Mouse (Mus musculus) layer of hippocampus, adult 18-20 months (tissue): ENCODE data around the gene Cdc34. TPM values are rescaled to one million over a fixed set of nuclear protein-coding genes. Genes with fewer than 3 reads are reported as not detected.

ENCODE experiments used
- DNase-seq, 2 experiments: peaks; one replicate each; pipeline ENCODE4 v3.0.0; 2022; ENCODE audit warnings: low spot score in 2 of 2
- total RNA-seq, 2 experiments: library from RNA; stranded (reverse); gene quantifications; 2 replicates each; pipeline ENCODE4 v1.2.3; 2021

The Cdc34 gene
- total RNA-seq, 2 experiments from 2014 or later = 65.4 to 74.2 TPM

DNA sequence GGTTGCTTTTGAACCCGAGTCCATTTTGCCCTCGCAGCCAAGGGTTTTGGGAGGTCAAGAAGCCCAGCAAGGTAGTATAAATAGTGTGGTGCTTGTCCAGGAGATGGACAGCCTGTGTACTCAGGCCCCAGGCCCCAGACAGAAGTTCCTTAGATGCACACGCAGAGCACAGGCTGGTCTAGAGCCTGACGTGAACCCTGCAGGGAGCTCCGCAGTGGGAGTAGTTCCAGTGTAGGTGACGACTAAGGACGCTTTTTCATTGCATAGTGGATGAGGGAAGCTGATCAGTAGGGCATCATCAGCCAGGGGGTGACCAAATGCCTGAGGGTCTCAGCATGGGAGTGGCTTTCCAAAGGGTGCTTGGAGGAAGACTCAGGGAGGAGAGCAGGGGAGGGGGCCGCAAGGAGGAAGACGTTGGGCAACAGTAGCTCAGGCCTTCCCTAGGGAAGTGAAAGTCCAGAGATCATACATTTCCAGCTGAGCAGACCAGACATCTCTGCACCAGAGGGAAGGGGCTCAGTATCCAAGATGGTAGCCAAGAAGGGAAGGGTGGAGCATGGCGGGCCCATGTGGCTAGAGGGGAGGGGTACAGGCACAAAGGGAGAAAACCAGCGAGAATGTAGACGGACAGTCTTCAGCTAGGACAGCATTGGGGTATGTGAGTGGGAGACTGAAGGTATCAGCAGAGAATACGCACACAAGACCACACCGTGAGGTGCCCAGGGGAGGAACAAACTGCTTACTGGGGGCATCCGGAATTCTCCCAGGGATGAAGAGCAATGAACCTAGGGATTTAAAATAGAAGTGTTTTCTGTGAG is 11.7 kb upstream of the Cdc34 start:
- DNase-seq = no peak

DNA sequence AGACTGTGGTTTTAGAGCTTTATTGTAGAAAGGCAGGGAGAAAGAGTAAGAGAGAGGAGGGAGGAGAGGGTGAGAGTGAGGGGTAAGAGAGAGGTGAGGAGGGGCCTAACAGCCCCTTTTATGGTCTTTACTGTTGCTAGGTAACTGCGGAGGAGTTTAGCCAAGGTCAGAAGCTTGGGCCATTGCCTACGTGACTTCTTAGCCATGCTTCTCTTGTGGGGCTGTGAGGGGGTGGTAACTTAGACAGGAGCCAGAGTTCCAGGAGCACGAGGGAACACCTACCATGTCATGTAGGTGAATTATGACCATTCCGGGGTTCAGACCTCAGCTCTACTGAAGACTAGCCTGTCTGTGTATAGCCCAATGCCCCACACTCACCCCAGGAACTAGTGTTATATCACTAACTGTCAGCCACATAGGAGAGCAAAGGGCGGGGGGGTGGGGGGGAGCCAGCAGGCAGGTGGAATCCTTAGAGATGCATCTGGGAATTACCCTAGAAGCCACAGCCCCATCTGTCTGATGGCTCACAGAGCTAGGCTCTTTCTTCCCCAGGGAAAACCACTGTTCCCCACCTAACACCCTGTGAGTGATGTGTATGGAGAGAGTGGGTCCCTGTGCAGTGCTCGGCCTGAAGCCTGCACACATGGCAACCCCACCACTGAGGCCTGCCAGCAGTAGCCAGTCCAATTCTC is 10.5 kb upstream of the Cdc34 start:
- no peak for DNase-seq

DNA sequence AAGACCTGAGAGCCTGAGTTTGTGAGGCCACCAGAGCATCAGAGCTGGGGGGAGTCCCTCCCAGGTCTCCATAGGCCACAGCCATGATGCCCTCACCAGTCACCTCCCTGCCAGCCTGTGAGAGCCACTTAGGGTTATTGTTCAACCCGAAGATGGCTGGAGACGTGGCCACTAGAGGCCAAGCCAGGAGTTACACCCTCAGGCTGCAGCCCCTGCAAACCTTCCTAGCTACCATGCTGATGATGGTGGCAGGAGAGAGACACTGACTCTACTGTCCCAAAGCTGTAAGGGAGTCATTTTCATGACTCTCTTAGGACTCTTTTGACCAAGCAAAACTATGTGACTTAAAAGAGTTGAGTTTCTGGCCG is 9.9 kb upstream of the Cdc34 start:
- no peak for DNase-seq

DNA sequence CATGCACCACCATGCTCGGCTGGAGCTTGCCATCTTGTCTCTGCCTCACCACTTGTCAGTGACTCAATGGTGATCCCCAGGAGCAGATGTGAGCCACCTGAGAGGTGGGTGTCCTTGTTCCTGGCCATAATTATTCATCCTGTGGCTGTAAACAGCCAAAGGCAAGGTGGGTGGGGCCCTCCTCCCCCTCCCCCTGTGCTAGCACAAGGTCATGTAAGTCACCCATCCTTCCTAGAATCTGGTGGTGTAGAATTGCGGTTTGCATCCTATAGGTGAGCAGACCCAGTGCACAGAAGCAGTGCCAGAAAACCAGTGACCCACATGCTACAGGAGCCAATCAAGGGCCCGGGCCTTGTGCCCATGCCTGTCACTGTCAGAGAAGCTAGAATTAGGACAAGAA is 8.9 kb upstream of the Cdc34 start:
- no peak for DNase-seq

DNA sequence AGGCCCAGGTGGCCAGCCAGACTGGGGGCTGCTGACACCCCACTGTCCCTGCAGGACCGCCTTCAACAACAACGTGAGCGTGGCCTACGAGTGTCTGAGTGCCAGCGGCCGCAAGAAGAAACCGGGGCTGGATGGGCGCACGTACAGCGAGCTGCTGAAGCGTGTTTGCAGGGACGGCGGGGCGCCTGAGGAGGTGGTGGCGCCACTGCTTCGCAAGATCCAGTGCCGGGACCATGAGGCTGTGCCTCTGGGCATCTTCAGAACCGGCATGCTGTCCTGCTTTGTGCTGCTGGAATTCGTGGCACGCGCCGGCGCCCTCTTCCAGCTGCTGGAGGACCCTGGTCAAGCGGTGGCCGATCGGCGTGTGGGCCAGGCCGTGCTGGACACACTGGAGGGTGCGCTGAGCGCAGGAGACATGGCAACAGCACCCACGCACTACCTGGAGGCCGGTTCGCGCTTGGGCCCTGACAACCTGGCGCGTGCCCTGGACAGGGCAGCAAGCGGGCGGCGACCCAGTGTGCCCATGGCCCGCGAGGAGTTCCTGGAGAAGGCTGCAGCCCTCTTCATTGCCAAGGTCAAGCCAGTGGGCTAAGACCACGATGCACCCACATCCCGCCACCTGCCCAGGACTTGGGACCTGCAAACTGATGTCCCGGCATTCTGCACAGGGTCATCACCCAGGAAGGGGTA is 6.5 kb upstream of the Cdc34 start:
- DNase-seq = no peak

DNA sequence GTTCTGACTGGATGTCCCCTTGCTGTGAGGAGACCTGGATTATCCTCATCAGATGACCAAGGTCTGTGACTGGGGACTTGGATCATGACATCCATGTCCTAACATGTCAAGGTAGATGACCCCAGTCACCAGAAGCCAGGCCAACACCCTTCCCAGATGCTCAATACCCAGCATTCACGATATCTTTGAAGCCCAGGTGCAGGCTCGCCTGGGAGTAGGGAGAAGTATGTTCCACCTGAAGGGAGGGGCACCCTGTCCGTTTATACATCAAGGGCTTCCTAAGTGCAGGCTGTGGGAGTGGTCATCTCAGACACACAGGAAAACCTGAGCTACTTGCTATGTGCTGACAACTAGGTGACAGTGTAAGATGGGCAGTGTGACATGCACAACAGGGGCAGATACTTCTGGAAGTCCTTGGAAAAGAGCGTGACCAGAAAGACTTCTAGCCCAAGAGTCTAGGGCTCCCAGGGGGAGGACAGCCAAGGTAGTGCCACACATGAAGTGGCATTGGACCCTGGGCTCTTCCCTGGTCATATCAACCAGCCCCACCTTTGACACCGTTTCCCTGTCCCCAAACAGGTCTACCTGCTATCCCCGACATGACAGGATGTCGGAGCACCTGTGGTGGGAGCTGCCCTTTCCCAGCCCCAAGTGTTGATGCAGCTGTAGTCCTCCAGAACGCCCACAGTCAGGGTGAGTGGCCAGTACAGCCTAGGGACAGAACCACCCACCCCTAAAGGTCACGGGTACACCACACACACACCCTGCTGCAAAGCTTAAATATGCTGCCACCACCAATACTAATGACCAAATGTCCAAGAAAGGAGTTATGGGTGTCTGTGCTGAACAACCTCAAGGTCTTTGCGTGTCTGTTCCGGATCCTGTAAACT is 1.1 kb upstream of the Cdc34 start:
- no peak for DNase-seq

DNA sequence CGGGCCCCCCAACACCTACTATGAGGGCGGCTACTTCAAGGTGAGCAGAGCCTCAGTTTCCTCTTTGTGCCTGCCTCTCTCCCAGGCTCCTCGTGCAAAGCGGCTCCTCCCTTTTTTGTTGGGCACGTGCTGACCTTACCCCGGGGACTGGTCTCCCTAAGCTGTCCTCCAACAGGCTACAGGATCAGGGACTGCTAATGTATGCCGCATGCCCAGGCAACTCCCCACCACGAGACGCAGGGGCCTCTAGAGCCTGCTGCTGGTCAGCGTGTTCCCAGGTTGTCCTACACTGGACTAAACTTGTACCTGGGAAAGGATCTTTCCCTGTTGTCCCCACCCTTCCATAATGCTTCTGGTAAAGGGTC is 538 bp downstream of the Cdc34 start:
- DNase-seq = no peak

DNA sequence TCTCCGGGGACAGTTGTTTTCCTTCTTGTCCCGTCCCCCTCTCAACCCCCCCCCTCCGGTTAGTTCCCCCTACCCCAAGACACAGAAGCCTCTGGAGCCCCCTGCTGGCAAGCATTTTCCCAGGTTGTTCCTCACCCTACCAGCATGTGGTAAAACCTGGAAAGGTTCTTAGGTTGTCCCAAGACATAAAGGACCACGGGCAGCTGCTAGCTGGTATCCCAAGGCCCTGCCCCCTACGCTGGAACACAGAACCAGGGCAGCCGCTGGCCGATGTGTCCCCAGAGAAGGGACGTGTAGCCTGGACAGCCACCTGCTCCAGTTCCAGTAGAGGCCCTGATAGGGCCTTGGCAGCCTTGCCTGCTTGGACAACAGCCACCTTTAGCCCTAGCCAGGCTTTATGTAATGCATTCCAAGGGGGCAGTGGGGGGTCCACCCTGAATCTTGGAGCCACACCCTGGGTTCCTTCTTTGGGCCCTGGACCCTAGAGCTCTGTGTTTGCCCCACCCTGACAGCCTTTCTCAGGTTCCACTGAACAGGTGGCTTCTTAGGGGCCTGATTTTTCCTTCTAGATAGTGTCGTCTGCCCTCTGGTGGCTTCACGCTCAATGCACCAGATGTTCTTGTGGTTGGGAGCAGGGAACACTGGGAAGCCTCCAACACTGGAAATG is 1.1 kb downstream of the Cdc34 start:
- DNase-seq = no peak

DNA sequence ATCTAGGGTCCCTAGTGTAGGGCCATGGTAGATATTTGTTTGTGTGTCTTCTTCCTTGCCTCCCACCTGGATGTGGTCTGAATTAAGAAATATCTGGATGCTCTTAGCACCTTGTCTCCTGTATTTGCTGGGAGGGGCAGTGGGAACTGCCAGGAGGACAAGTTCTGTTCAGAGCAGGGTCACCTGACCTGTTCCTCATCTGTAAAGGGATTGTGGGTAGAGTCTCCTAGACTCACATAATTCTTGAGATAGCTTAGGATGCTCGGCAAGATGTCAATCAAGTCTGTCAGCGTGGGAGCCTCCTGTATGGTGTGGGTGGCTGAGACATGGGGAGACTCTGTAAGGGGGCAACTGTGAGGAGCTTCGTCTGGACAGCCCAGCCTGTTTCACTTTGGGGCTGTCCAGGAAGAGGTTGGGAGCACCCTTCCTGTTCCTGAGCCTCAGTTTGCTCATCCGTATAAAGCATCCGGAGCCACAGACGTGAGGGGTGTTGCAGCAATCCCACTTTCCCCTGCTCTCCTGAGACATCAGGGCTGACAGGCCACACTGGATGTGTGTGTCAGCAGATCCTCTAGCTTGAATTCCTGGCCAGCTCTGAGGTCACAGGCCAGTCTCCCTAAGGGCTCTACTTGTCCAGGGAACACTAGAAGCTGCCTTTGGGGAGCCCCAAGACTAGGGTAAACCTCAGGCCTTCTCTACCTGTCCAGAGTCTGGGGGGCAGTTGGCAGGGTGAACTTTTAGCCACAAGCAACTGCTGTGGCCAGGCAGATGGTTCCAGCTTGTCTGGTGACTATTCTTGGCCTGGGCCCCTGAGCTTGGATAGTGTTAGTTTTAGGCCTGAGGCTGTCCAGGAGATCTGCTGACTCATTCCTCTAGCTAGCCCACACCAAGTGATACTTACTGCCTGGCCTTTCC is 2.0 kb downstream of the Cdc34 start:
- DNase-seq = no peak

DNA sequence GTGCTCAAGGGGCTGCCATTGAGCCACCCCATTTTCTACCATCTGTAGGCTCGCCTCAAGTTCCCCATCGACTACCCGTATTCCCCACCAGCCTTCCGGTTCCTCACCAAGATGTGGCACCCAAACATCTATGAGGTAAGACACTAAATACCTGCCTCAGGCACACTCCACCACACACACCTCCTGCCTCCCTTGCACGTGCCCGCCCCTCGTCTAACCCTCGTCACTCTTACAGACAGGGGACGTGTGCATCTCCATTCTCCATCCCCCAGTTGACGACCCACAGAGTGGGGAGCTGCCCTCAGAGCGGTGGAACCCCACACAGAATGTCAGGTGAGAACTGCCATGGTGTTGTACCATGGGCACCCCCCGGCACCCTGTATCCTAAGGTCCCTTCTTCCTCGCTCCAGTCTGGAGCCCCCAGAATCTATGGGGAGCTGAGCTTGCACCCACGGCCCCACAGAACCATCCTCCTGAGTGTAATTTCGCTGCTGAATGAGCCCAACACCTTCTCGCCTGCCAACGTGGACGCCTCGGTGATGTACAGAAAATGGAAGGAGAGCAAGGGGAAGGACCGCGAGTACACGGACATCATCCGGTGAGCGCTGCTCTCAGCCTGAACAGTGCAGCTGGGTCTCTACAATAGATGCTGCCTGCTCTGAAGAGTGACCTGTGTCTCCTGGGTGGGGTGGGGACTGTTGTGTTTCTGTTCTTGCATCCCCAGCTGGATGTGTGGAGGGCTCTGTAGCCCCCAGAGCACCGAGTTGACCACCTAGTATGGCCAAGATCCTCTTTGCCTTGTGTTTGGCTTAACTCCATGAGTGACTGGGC is 3.0 kb downstream of the Cdc34 start:
- DNase-seq = no peak

DNA sequence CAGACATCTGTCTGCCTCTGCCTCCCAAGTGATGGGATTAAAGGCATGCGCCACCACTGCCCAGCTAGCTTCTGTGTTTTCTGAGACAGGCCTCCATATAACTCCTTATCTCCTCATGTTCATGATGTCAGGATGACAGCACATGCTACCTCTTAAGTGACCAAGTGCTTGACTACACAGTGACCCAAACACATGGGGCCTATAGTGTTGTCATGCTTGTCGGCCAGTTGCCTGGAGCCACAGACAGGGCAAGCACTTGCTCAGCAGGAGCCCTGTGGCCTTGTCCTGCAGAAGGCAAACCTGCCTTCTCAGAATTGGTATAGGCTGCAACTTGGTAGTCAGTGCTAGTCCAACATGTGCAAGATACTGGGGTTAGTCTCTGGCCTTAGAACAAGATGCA is 4.2 kb downstream of the Cdc34 start:
- no peak for DNase-seq

DNA sequence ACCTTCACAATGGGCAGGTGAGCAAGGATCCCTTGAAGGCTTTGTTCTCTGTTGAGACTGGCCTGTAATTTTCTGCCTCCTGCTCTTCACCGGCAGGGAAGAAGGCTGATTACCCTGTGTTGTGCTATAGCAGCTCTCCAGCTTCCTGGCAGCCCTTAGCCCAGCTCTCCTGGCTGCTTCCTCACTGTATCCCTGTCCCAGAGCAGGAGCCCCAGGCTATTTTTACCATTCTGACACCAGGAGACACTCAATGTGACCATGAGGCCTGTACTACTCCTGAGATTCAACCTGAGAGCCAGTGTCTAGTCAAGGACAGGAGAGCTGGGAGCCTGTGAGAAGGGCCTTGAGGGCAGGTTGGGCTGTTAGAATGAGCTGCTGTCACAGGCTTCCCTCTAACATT is 4.7 kb downstream of the Cdc34 start:
- DNase-seq = no peak

DNA sequence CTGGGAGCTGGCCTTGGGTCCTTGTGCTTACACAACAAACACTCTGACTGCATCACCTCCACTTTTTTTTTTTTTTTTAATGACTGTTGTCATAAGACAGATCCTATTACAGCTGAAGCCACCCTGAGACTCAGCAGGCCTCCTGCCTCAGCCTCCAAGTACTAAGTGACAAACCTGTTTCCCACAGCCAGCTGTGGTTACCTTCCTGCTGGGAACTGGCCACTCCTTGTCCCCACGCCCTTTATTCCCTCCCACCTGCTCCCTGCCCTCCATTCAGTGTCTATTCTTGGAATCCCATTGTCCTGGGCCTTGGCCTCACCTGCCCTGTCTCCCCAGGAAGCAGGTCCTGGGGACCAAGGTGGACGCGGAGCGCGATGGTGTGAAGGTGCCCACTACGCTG is 5.5 kb downstream of the Cdc34 start:
- no peak for DNase-seq

DNA sequence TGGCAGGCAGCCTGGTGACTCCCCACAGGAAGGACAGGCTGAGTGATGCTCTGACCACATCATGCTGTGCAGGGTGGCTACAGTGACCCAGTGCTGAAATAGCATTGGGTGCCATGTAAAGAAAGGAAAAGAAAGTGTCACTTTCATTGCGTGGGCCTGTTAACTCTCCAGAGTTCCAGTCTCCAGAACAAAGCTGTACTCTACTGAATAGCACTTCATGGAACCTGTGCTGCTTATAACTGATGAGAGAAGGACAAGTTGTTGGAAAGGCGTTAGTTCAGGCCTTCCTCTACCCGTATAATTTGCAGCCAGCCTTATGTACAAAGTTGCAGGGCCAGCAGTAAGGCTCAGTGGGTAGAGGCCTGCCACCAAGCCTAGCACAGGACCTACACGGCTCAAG is 6.7 kb downstream of the Cdc34 start, which contains the start of gene Gzmm:
Gzmm (plus strand) TSS at position 301 of the 400 bp plus-strand sequence.
- no peak for DNase-seq

DNA sequence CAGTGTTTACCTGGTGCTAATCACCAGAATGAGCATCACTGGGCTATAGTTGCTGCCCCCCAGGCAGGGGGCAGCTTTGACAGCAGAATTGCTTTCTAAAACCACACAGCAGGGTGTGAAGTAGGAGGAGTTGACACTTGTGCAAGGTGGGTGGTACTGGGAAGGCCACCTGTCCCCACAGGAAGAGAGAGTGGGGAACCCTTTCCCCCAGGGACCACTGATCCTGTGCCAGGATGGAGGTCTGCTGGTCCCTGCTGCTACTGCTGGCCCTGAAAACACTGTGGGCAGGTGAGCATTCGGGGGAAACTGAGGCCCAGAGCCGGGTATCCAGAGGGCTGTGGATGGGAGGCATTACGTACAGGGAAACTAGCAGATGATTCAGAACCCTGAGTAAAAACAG is 7.2 kb downstream of the Cdc34 start:
- DNase-seq = no peak

DNA sequence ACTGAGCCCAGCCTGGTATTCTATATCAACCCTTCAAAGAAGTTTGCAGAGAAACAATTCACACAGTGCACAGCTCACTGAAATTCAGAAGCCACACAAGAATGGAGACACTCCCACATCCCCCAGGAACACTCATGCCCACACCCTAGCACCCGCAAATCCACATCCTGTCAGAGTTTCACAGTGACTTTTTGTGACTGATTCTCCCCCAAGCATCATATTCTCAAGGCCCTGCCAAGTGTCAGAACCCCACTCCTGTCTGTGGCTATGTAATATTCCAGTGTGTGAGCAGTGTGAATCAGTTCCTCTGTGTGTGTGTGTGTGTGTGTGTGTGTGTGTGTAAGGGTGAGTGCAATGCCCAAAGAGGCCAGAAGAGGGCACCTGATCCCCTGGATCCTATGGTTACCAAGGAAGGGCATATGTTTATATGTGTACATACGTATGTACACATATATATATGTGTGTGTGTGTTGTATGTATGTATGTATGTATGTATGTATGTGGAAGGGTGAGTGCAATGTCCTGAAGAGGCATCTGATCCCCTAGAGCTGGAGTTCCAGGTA is 10.1 kb downstream of the Cdc34 start:
- DNase-seq = no peak

DNA sequence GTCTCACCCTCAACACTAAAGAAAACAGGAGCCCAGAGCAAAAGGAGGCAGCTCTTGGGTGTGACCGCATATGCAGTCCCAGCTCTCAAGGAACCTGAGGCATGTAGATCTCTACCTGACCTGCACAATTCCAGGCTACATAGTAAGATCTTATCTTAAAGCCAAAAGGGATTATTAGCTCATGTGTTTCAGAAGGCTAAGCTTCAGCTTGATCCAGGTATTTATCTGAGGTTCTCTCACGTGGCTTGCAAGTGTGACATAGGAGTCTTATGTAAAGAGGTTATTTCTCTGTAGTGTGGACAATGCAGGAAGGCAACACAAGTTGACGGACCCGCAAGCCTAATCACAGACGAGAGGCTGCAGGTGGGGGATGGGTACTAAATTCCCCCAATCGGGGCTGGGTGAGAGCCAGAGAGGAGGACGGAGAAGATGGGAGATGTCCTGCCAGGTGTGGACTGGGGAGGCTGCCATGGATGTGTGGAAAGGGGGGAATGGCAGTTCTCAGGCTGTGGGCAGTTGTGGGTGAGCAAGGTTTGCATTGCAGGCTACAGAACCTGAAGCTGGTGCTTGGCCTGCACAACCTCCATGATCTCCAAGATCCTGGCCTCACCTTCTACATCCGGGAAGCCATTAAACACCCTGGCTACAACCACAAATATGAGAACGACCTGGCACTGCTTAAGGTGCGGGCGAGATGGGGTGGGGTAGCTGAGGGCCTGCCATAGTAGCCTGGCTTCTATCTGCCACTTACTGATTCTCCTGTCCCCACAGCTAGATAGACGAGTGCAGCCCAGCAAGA is 11.8 kb downstream of the Cdc34 start:
- no peak for DNase-seq

DNA sequence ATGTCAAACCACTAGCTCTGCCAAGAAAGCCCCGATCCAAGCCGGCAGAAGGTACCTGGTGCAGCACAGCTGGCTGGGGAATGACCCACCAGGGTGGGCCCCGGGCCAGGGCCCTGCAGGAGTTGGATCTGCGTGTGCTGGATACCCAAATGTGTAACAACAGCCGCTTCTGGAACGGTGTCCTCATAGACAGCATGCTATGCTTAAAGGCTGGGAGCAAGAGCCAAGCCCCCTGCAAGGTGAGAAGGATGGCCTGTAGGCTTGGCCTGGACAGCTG is 12.3 kb downstream of the Cdc34 start:
- no peak for DNase-seq
